Mouse (Mus musculus) gastrocnemius, postnatal 36 days (tissue): ENCODE data around the gene Csrp1. TPM values are rescaled to one million over a fixed set of nuclear protein-coding genes. Genes with fewer than 3 reads are reported as not detected.
A peak's percentile ranks its signal among the peaks of the same experiment; 100 is the strongest.

Experiments
- DNase-seq, 2 experiments: peaks; one replicate each; pipeline ENCODE4 v3.0.0; 2022
- intact Hi-C: fragments of 180-260 bp; cut with DNase I; formaldehyde crosslinking; loops from one replicate; pipeline ENCODE4 v1.15.1; 2025
- total RNA-seq, 2 experiments: library from RNA; stranded (reverse); gene quantifications; 2 replicates each; pipeline ENCODE4 v1.2.3; 2021

The Csrp1 gene
- total RNA-seq, 2 experiments from 2014 or later: 18.1 to 22.8 TPM

DNA sequence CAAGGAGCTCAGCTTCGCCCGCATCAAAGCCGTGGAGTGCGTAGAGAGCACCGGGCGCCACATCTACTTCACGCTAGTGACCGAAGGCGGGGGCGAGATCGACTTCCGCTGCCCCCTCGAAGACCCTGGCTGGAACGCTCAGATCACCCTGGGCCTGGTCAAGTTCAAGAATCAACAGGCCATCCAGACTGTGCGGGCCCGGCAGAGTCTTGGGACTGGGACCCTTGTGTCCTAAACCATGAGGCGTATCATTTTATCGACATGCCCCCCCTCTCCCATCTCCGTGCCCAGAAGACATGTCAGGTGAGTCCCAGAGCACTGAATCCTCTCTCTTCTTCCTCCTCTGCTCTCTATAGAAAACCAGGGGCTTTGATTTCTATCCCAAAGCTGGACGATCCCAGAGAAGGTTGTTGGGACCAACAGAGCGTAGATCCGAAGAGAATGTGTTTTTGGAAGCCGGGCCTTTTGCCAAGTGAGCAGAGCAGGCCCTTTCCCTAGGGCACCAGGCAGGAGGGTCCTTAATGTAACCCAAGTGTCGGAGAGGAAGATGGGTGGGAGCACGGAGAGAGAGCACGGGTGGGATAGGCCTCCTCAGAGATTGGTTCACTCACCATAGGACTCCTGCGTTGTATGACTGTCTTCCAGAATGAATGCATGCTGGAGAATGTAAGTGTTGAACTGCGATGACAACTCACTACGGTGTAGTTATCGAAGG lies 46.9 kb downstream of the Csrp1 start:
- intact Hi-C loops: no loop called here
- DNase-seq: no peak

DNA sequence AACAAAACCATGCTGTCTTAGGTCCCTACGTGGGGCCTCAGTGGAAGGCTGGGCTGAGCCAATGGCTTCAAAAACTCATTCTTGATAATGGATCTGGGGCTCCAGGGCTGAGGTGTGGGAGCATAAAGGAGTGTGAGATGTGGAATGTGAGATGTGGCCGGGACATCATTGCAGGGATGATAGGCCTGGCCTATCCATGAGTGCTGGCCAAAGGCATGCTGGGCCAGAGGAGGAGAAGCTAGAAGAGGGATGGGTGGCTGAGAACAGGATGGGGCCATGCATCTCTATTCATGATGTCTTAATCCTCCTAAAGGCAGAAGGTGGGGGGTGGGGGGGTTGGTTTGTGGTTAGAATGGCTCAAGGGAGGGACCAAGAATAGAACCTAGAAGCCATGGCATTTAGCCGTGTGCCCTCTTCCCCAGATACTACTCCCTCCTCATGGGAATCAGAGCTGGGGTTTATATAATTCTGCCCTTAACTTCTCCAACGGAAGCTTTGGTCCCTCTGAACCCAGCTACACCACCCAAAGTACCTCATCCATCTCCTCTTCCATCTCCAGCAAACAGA lies 47.5 kb downstream of the Csrp1 start:
- no peak for DNase-seq
- intact Hi-C loops: no loop called here

- no peak for DNase-seq
- intact Hi-C loops: no loop called here
These were observed 48.5 kb downstream of the Csrp1 start for GRCm38 (mm10) chr1:135768400-135768799.

- no peak for DNase-seq
- intact Hi-C loops: no loop called here
These were observed 50.4 kb downstream of the Csrp1 start for GRCm38 (mm10) chr1:135770237-135770636.

DNA sequence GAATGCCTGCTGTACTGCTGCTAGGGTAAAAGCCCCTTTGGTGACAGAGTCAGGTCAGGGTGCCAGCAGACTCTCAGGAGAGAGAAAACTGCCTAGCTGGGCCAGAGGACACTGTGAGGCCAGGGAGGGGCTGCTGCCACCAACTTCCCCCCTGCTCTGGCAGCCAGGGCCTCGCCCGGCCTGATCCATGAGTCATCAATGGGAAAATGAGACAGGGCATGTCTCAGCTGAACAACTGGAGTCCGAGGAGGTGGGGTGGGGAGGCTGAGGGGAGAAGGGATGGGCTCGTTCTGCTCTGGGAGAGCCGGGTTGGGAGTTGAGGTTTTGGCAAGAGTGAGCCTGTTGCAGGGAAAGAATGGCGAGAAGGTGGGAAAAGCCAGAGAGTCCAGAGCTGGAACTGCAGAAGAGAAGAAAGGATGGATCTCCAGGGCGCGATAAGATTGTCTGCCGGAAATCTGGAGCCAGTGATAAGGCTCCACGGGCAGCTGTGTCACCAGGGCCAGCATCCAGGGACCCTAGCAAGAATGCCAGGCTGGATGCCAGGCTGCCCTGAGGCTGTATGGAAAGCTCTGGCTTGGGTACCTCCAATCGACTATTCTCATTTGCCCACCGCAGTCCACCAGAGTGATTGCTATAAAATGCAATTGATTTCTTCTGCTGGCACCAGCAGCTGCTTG lies 51.2 kb downstream of the Csrp1 start:
- DNase-seq: peak in 1 of 2 experiments; percentile 65
- intact Hi-C loops: no loop called here

- intact Hi-C loops: no loop called here
- DNase-seq: no peak
These were observed 51.7 kb downstream of the Csrp1 start for GRCm38 (mm10) chr1:135771573-135771970.

DNA sequence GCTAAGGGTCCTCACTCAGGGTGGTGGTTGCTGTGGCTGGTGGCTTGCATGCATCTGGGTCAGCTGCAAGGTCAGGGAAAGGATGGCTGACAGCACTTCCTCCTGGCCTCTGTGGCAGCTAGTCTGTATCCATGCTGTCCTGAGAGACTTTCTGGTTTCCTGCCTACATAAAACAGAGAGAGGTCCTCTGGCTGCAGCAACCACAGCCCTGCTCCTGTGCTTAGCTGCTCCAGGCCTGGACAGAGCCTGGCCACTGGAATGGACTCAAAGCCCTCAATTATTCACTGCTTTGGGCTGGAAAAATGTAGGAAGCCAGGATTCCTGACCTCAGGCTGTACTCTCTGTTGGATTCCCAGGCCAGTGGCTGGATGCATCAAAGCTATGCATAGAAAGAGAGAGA lies 56.7 kb downstream of the Csrp1 start:
- intact Hi-C loops: no loop called here
- DNase-seq: no peak

DNA sequence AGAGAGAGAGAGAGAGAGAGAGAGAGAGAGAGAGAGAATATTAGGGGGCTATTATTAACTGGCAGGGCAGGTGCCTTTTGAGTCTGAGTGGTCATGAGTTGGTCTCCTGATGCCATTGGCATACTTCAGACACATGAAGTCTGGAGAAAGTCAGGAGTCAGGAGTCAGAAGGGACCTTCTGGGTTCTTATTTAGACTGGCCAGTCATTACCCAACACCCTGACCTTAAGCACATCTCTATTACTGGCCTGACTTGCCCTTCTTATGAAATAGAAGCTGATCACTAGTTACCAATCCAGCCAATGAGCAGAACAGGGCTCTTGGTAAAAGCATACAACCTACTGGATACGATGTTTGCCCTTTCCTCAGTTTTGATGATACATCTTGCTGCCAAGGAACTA lies 57.2 kb downstream of the Csrp1 start:
- intact Hi-C loops: no loop called here
- DNase-seq: no peak

- DNase-seq: peak in 1 of 2 experiments; percentile 47
- intact Hi-C loops: no loop called here
These were observed 59.1 kb downstream of the Csrp1 start, which contains the start of gene Tnni1 for GRCm38 (mm10) chr1:135778780-135779535. Gene Tnni1 (plus strand): TSS chr1:135779434.

GRCm38 (mm10) chr1:135780649-135781048 lies 60.8 kb downstream of the Csrp1 start:
- intact Hi-C loops: loop anchor here (1.0 to 2.0 kb wide), 2 partner anchors 27 to 62 kb away; no protein-coding TSS in a partner anchor
- DNase-seq: no peak

GRCm38 (mm10) chr1:135781220-135781619 lies 61.4 kb downstream of the Csrp1 start:
- DNase-seq: peak; percentile 71 to 75
- intact Hi-C loops: loop anchor here (1.0 to 2.0 kb wide), 2 partner anchors 28 to 62 kb away; no protein-coding TSS in a partner anchor

DNA sequence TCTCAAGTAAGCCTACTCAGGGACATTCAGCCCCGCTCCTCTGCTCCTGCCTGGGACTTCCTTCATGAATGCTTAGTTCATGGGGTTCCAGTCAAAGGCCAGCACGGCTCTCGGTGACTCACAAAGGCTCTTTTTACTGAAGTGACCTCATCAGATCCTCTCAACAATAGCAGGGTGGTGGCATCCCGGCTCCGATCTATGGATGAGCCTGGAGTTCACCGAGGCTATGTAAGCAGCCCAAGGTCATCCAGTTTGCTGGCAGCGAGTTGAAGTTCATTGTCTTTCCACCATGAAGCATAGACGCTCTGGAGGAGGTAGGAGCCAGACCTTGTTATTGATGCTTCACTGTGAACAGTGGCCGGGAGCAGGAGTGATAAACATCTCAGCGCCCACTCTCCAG lies 63.0 kb downstream of the Csrp1 start:
- intact Hi-C loops: no loop called here
- no peak for DNase-seq

DNA sequence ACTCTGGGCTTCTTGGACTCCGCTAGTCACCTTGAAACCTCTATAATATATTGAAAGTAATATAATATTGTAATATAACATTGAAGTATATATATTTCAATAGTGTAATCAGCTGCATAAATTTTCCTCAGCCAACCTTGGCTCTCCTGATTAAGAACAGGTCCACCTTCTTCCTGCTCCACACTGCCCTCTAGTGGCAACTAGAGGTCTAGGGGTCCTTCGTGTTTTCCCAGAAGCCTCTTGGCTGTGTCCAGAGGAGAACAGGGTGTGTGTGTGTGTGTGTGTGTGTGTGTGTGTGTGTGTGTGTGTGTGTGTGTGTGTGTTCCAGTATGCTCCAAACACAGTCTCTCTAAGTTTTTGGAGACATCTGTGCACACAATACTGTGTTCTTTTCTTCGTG lies 67.9 kb downstream of the Csrp1 start:
- DNase-seq: peak in 1 of 2 experiments; percentile 73
- intact Hi-C loops: no loop called here

- no peak for DNase-seq
- intact Hi-C loops: no loop called here
These were observed 68.8 kb downstream of the Csrp1 start for GRCm38 (mm10) chr1:135788708-135789107.

- DNase-seq: peak in 1 of 2 experiments; percentile 65
- intact Hi-C loops: no loop called here
These were observed 70.0 kb downstream of the Csrp1 start for GRCm38 (mm10) chr1:135789815-135790214.

- no peak for DNase-seq
- intact Hi-C loops: no loop called here
These were observed 72.5 kb downstream of the Csrp1 start for GRCm38 (mm10) chr1:135792143-135792939.

- DNase-seq: no peak
- intact Hi-C loops: no loop called here
These were observed 73.7 kb downstream of the Csrp1 start for GRCm38 (mm10) chr1:135793370-135794215.

DNA sequence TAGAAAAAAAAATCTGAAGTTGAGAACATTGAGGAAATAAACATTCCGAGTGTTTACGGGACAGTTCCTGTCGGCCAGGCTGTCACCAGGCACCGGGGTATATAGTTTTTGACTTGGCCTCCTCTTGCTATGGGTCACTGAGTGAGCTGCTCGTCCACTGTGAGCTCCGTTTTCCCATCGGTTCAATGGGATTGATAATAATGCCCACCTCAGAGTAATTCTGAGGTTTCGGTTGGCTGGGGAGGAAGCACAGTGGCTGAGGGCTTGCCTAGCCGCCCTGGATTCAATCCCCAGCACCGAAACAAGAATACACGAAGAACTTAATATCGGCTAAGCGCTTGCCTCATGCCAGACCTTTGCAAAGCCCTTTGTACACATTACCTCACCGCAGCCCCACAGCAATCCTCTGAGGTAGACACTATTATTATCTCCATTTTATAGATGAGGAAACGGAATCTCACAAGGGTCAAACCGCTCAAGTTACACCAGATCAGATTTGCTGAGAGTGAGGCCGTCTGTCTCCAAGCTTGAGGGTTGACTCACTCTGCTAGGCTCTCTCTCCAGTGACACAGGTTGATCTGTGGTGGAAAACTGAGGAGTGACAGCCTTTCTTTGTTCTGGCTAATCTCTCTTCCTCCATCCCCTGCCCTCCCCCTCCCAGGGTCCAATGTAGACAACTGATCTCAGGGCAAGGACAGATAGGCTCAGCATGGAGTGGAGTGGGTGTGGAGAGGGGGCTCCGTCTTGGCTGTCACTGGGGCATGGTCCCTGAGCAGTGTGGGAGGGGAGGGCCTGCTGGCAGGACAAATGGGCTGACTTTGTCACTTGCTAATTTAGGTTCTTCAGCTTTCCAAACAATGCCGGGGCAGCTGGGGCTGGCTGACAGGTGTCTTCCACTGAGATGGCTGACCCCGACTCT lies 74.6 kb downstream of the Csrp1 start:
- intact Hi-C loops: no loop called here
- DNase-seq: no peak
